Mouse (Mus musculus) midbrain, postnatal 0 days (tissue): ENCODE results near the gene Hmgb2. TPM values are rescaled to one million over a fixed set of nuclear protein-coding genes. Genes with fewer than 3 reads are reported as not detected.
A peak's percentile ranks its signal among the peaks of the same experiment; 100 is the strongest.

ENCODE experiments used
- ATAC-seq: fragments of 200-750 bp; cut with Nextera tagmentation; 2 replicates; pipeline ENCODE4 v1.8.0; 2017; ENCODE audit warnings: moderate number of reproducible peaks, mild to moderate bottlenecking, moderate TSS enrichment, moderate library complexity; ENCODE audit not compliant: low FRiP score
- DNase-seq: peaks from one replicate; pipeline ENCODE4 v3.0.0-alpha.2; 2015; ENCODE audit warnings: low spot score
- H3K27ac ChIP-seq: fragments of 300-500 bp; sonication (generic); 2 replicates; pipeline ENCODE4 v1.5.1; 2014; ENCODE audit warnings: low read depth, mild to moderate bottlenecking, low read length, mixed read lengths
- H3K27me3 ChIP-seq: fragments of 300-500 bp; sonication (generic); 2 replicates; pipeline ENCODE4 v1.6.1; 2014; ENCODE audit warnings: low read length, control low read depth, mixed read lengths; ENCODE audit not compliant: insufficient read depth
- H3K36me3 ChIP-seq: fragments of 300-500 bp; sonication (generic); 2 replicates; pipeline ENCODE4 v1.6.1; 2014; ENCODE audit warnings: low read length, control low read depth, mixed read lengths; ENCODE audit not compliant: insufficient read depth
- H3K4me1 ChIP-seq: fragments of 300-500 bp; sonication (generic); 2 replicates; pipeline ENCODE4 v1.6.1; 2014; ENCODE audit warnings: mild to moderate bottlenecking, control low read depth, antibody characterized with exemption, low read length, mixed read lengths; ENCODE audit not compliant: insufficient read depth
- H3K4me2 ChIP-seq: fragments of 300-500 bp; sonication (generic); 2 replicates; pipeline ENCODE4 v1.6.1; 2014; ENCODE audit warnings: low read depth, mild to moderate bottlenecking, low read length, mixed read lengths; ENCODE audit not compliant: poor library complexity, severe bottlenecking
- H3K4me3 ChIP-seq: fragments of 300-500 bp; sonication (generic); 2 replicates; pipeline ENCODE4 v1.5.1; 2014; ENCODE audit warnings: low read depth, mild to moderate bottlenecking, low read length, moderate library complexity
- H3K9ac ChIP-seq: fragments of 300-500 bp; sonication (generic); replicated peaks from 2 replicates; pipeline ENCODE4 v1.6.1; 2014; ENCODE audit warnings: mild to moderate bottlenecking, low read length, moderate library complexity, mixed read lengths; ENCODE audit not compliant: poor library complexity, severe bottlenecking
- H3K9me3 ChIP-seq: fragments of 300-500 bp; sonication (generic); 2 replicates; pipeline ENCODE4 v1.6.1; 2016; ENCODE audit warnings: low read length, control low read depth
- CTCF ChIP-seq: IDR thresholded peaks from 2 replicates; pipeline ENCODE4 v1.5.1; 2016; ENCODE audit warnings: antibody characterized with exemption, mild to moderate bottlenecking
- WGBS: fragments of 180-500 bp; shearing (Covaris S2); extraction: QIAGEN DNeasy Blood & Tissue Kit; methylation state at CpG from one replicate; pipeline ENCODE4 v1.1.7; 2014; 5-methylcytosine and 5-hydroxymethylcytosine counted together
- polyA plus RNA-seq: library from polyadenylated mRNA; unstranded; fragments of >200 nt; fragmentation: Nextera tagmentation; extraction: Ambion mirVana; gene quantifications from 2 replicates; pipeline ENCODE4 v1.2.1, GENCODE M21; 2015
- total RNA-seq: library from RNA; depleted of rRNA; stranded (reverse); fragments of >200 nt; gene quantifications from 2 replicates; pipeline ENCODE4 v1.2.3, GENCODE M21; 2014

Gene Hmgb2
- total and polyA plus RNA-seq, 2 experiments from 2014 or later = 11.2 to 50.4 TPM

GRCm38 (mm10) chr8:57533106-57533505, 21.4 kb downstream of the Hmgb2 start:
- no peaks in the 10 kb centered on the region for H3K27me3 ChIP-seq
- 90% methylated on average over 4 of the region's 4 CpGs for WGBS
- no peak overlapping the region for H3K9ac ChIP-seq
- H3K9me3 ChIP-seq = no peaks in the 10 kb centered on the region
- H3K4me3 ChIP-seq = no peak overlapping the region
- H3K27ac ChIP-seq = no peak overlapping the region
- no peak for DNase-seq
- H3K36me3 ChIP-seq = 0 out of 2 replicates have a peak, but pooled peaks cover 6% of the 10 kb centered on the region
- ATAC-seq = no peak
- no peak overlapping the region for H3K4me2 ChIP-seq
- no peak for TF ChIP-seq CTCF
- H3K4me1 ChIP-seq = no peaks in the 10 kb centered on the region

- TF ChIP-seq CTCF = no peak
- Histone ChIP-seq H3K9ac (no peak overlapping the region), H3K27me3 (no peaks in the 10 kb centered on the region), H3K4me3 (no peak overlapping the region), H3K4me2 (no peak overlapping the region), H3K4me1 (no peaks in the 10 kb centered on the region), H3K9me3 (no peaks in the 10 kb centered on the region), H3K27ac (no peak overlapping the region), H3K36me3 (0 out of 2 replicates have a peak, but pooled peaks cover 6% of the 10 kb centered on the region)
- ATAC-seq = no peak
- no peak for DNase-seq
- 84% methylated on average over 4 of the region's 4 CpGs for WGBS
These were observed 22.8 kb downstream of the Hmgb2 start for GRCm38 (mm10) chr8:57534495-57534894.

- no peaks in the 10 kb centered on the region for H3K4me1 ChIP-seq
These were observed 24.5 kb downstream of the Hmgb2 start for GRCm38 (mm10) chr8:57536167-57536566.

GRCm38 (mm10) chr8:57538601-57539000, 26.9 kb downstream of the Hmgb2 start:
- DNase-seq = no peak
- no peak for ATAC-seq

More at GRCm38 (mm10) chr8:57536167-57536566, 24.5 kb downstream of the Hmgb2 start:
- no peaks in the 10 kb centered on the region for H3K27me3 ChIP-seq
- no peak overlapping the region for H3K4me2 ChIP-seq
- H3K27ac ChIP-seq = no peak overlapping the region
- ATAC-seq (no peak), DNase-seq (no peak)
- no peaks in the 10 kb centered on the region for H3K9me3 ChIP-seq
- no peak overlapping the region for H3K9ac ChIP-seq
- 95% methylated on average over 6 of the region's 6 CpGs for WGBS
- TF ChIP-seq CTCF = no peak
- 0 out of 2 replicates have a peak, but pooled peaks cover 6% of the 10 kb centered on the region for H3K36me3 ChIP-seq
- no peak overlapping the region for H3K4me3 ChIP-seq

GRCm38 (mm10) chr8:57540110-57540838, 28.6 kb downstream of the Hmgb2 start:
- Histone ChIP-seq H3K9me3 (no peaks in the 10 kb centered on the region), H3K9ac (no peak overlapping the region), H3K27me3 (no peaks in the 10 kb centered on the region), H3K4me2 (no peak overlapping the region), H3K27ac (no peak overlapping the region), H3K4me1 (no peaks in the 10 kb centered on the region), H3K36me3 (0 out of 2 replicates have a peak, but pooled peaks cover 3% of the 10 kb centered on the region), H3K4me3 (no peak overlapping the region)
- DNase-seq (peak; percentile 88), ATAC-seq (no peak)
- 46% methylated on average over 12 of the region's 12 CpGs for WGBS
- peak; percentile 90 for TF ChIP-seq CTCF

More at GRCm38 (mm10) chr8:57538601-57539000, 26.9 kb downstream of the Hmgb2 start:
- Histone ChIP-seq H3K9ac (no peak overlapping the region), H3K36me3 (0 out of 2 replicates have a peak, but pooled peaks cover 6% of the 10 kb centered on the region), H3K4me1 (no peaks in the 10 kb centered on the region), H3K9me3 (no peaks in the 10 kb centered on the region), H3K27me3 (no peaks in the 10 kb centered on the region), H3K4me2 (no peak overlapping the region), H3K4me3 (no peak overlapping the region), H3K27ac (no peak overlapping the region)
- no peak for TF ChIP-seq CTCF
- 93% methylated on average over 7 of the region's 7 CpGs for WGBS

GRCm38 (mm10) chr8:57540951-57541350, 29.2 kb downstream of the Hmgb2 start:
- H3K9ac ChIP-seq = no peak overlapping the region
- no peak overlapping the region for H3K27ac ChIP-seq
- 90% methylated on average over 11 of the region's 11 CpGs for WGBS
- ATAC-seq = no peak
- no peak overlapping the region for H3K4me2 ChIP-seq
- H3K36me3 ChIP-seq = 0 out of 2 replicates have a peak, but pooled peaks cover under 1% of the 10 kb centered on the region
- H3K27me3 ChIP-seq = no peaks in the 10 kb centered on the region
- TF ChIP-seq CTCF = no peak
- no peak for DNase-seq
- no peaks in the 10 kb centered on the region for H3K4me1 ChIP-seq
- H3K4me3 ChIP-seq = no peak overlapping the region
- no peaks in the 10 kb centered on the region for H3K9me3 ChIP-seq
